Mouse (Mus musculus) activated CD4-positive, CD25-positive, alpha-beta regulatory T cell, adult 4 months (primary cell): Measurements from ENCODE around the gene Gtpbp4. TPM values are rescaled to one million over a fixed set of nuclear protein-coding genes. Genes with fewer than 3 reads are reported as not detected.
"Not testable (repeated sequence)": the region's sequence is repeated elsewhere in the genome, so short reads cannot be mapped to it uniquely, and the experiment has no call there.

Experiments
- ATAC-seq: one replicate; pipeline ENCODE4 v1.8.0; 2017
- polyA plus RNA-seq, 2 experiments: library from polyadenylated mRNA; unstranded; fragments of 100-300 nt; shearing (Covaris generic); gene quantifications; one replicate each; pipeline ENCODE4 v1.2.1; 2017

Gtpbp4 gene
- 10 to 100 TPM; 71.5 to 73.1 TPM for polyA plus RNA-seq

GRCm38 (mm10) chr13:8995990-8996786 is at the start of gene Gtpbp4:
TSS of gene Gtpbp4 (minus strand) at chr13:8996083.
- ATAC-seq: peak; percentile 96

- ATAC-seq: no peak
These were observed 48.8 kb upstream of the Gtpbp4 start for GRCm38 (mm10) chr13:9044731-9045130.

- no peak for ATAC-seq
These were observed 47.6 kb upstream of the Gtpbp4 start for GRCm38 (mm10) chr13:9043289-9044049.

- ATAC-seq: no peak
These were observed 44.7 kb upstream of the Gtpbp4 start for GRCm38 (mm10) chr13:9040626-9041025.

GRCm38 (mm10) chr13:9031996-9032661 is 36.2 kb upstream of the Gtpbp4 start:
- ATAC-seq: no peak

GRCm38 (mm10) chr13:9030364-9030763 is 34.5 kb upstream of the Gtpbp4 start:
- peak; percentile 47 for ATAC-seq

GRCm38 (mm10) chr13:9027251-9027650 is 31.4 kb upstream of the Gtpbp4 start:
- peak; percentile 70 for ATAC-seq

- no peak for ATAC-seq
These were observed 26.7 kb upstream of the Gtpbp4 start for GRCm38 (mm10) chr13:9022623-9023022.

GRCm38 (mm10) chr13:9021556-9021955 is 25.7 kb upstream of the Gtpbp4 start:
- no peak for ATAC-seq

- ATAC-seq: no peak
These were observed 23.8 kb upstream of the Gtpbp4 start for GRCm38 (mm10) chr13:9019713-9020112.

GRCm38 (mm10) chr13:9018974-9019587 is 23.2 kb upstream of the Gtpbp4 start:
- no peak for ATAC-seq

- no peak for ATAC-seq
These were observed 21.3 kb upstream of the Gtpbp4 start for GRCm38 (mm10) chr13:9017190-9017589.

- no peak for ATAC-seq
These were observed 18.5 kb upstream of the Gtpbp4 start for GRCm38 (mm10) chr13:9014431-9014830.

GRCm38 (mm10) chr13:9013483-9013882 is 17.6 kb upstream of the Gtpbp4 start:
- no peak for ATAC-seq

- peak; percentile 86 for ATAC-seq
These were observed 15.9 kb upstream of the Gtpbp4 start for GRCm38 (mm10) chr13:9011596-9012350.

- ATAC-seq: no peak
These were observed 7.4 kb upstream of the Gtpbp4 start for GRCm38 (mm10) chr13:9003306-9003705.

GRCm38 (mm10) chr13:8999464-8999863 is 3.6 kb upstream of the Gtpbp4 start:
- no peak for ATAC-seq

- ATAC-seq: not testable (repeated sequence)
These were observed 1.3 kb upstream of the Gtpbp4 start for GRCm38 (mm10) chr13:8997221-8997620.

GRCm38 (mm10) chr13:8995159-8995989 is 509 bp downstream of the Gtpbp4 start:
- peak; percentile 22 for ATAC-seq

- no peak for ATAC-seq
These were observed 3.7 kb downstream of the Gtpbp4 start for GRCm38 (mm10) chr13:8992231-8992630.

GRCm38 (mm10) chr13:8972972-8973371 is 22.9 kb downstream of the Gtpbp4 start:
- ATAC-seq: no peak
